Mouse (Mus musculus) kidney, adult 8-10 months (tissue): ENCODE results near the gene Hmgcl.
"Not testable (repeated sequence)": the region's sequence is repeated elsewhere in the genome, so short reads cannot be mapped to it uniquely, and the experiment has no call there.

ENCODE experiments used
- DNase-seq, 2 experiments: peaks; one replicate each; pipeline ENCODE4 v3.0.0; 2022

Hmgcl gene

DNA sequence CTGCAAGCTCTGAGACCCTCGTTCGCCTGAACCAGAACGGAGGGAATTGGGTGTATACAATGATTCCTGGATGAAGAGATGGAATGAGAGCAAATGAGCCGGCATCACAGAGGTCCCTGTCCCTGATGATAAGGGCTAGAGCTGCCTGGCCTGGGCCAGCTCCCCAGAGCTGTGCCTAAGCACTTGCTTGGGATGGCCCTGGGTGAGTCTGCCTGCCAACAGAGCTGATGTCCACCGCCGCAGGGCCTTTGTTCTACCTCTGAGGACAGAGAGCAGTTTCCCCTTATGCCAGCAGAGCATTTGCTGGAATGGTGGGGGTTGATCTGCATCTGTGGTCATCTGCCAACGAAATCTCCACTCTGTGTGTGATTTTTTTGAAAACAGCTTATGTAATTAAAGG, 15.9 kb downstream of the Hmgcl start:
- no peak for DNase-seq

- no peak for DNase-seq
Observed at GRCm38 (mm10) chr4:135962946-135963345, 16.7 kb downstream of the Hmgcl start.

- peak; percentile 94 for DNase-seq
Observed at GRCm38 (mm10) chr4:135963457-135964193, 17.4 kb downstream of the Hmgcl start, which contains the start of gene Gale. Gale (plus strand) TSS chr4:135963727.

DNA sequence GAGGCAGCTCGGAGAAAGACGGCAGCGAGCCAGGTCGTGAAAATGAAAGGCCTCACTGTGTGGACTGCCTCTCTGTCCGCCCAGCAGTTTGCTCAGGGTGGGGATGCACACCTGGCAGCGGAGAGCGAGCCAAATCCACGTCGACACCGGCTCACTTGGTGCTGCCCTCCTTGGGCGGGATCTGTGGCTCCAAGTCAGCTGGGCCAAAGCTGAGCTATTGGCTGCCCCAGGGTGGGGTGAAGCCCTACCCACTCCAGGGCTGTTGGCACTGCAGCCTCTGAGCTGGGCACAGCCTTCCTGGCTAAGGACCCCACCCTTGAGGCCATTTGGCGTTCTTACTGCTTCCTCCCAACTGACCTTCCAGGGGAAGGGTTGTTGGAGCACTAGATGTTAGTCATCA, 18.2 kb downstream of the Hmgcl start:
- peak; percentile 63 to 78 for DNase-seq

- DNase-seq, result no peak
Observed at GRCm38 (mm10) chr4:135965113-135965512, 18.9 kb downstream of the Hmgcl start.

- DNase-seq, result no peak
Observed at GRCm38 (mm10) chr4:135966283-135966682, 20.0 kb downstream of the Hmgcl start.

DNA sequence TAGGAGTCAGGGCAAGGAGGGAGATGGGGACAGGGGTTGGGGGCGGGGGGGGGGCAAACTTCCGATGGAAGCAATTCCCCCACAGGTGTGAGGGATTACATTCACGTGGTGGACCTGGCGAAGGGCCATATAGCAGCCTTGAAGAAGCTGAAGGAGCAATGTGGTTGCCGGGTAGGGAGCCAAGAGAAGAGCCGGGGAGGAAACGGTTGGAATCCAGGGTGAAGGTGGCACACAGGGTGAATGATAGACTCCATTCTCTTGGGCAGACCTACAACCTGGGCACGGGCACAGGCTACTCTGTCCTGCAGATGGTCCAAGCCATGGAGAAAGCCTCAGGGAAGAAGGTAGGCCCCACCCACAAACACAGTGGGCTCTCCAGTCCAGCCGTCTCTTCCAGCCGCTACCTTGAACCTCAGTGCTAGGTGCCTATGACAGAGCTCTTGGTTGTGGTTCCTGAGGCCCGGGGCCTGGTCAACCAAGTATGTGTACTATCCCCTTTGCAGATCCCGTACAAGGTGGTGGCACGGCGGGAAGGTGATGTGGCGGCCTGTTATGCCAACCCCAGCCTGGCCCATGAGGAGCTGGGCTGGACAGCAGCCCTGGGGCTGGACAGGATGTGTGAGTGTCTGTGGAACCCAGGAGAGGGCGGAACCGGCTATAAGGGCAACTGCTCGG, 21.0 kb downstream of the Hmgcl start:
- no peak for DNase-seq

DNA sequence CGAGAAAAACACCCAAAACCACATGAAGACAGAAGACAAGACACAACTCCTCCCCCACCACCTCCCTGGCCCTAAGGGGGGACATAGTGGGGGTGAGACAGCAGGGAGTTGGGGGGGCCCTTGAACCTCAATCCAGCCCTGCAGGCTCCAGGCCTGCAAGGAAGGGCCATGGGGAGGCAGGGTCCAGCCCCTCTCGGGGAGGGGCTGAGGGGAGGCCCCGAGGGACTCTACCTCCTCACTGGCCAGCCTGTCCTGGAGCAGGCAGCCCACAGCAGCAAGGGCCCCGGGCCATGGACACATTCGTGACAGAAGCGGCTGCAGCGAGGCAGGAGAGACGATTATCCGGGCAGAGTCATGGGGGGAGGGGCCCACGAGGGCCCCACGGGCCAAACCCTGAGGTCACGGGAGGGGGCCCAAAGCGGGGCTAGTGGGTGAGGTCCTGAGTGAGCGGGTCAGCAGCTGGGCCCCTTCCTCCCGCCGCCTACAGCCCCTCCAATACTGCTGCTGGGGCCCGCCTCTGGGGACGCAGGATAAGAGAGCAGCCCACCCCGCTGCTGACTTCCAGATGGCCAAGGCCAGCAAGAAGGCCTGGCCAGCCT, 22.1 kb downstream of the Hmgcl start:
- DNase-seq, result no peak

- DNase-seq, result peak in 1 of 2 experiments; percentile 2
Observed at GRCm38 (mm10) chr4:135969070-135969750, 23.0 kb downstream of the Hmgcl start.

- no peak for DNase-seq
Observed at GRCm38 (mm10) chr4:135970585-135970984, 24.3 kb downstream of the Hmgcl start.

GRCm38 (mm10) chr4:135971805-135972555, 25.7 kb downstream of the Hmgcl start:
- DNase-seq, result peak in 1 of 2 experiments; percentile 2

DNA sequence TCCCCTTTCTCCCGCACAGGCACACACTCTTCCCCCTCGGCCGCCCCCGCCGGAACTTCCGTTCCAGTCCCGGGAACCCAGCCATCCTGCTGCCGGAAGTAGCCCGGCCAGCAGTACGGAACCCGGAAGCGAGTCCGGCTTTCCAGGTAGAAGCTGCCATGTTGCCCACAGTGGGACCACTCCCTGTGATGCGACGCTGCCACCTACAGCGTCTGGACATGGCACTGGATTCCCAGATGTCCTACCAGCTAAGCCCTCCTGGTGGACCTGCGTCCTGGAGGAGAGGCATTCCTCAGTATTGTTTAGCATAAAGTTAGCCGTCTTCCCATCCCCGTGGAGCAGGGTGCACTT, 26.3 kb downstream of the Hmgcl start, which contains the start of gene Lypla2:
Gene Lypla2 (minus strand): TSS at position 71 of the 351 bp plus-strand sequence.
- DNase-seq, result peak; percentile 82 to 85

GRCm38 (mm10) chr4:135972911-135973811, 26.9 kb downstream of the Hmgcl start:
- peak in 1 of 2 experiments; percentile 3 for DNase-seq

DNA sequence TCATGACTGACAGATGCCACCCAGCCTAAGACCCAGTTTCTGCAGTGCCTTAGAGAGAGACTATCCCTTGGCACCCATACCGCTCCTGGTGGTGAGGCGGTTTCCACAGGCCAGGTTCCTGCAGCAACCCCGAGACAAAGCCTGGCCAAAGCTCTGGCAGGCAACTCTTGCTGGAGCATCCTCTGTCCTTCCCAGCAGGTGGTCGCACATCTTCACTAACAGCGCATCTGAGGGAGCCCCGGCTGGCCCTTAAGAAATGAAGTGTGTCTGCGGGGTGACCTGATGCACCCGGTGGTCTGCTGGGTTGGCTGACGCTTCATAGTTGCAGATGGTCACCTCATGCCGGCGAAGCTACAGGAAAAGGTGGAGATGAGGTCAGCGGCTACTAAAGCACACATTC, 29.9 kb downstream of the Hmgcl start:
- DNase-seq, result no peak

- not testable (repeated sequence) for DNase-seq
Observed at GRCm38 (mm10) chr4:135980223-135980622, 34.0 kb downstream of the Hmgcl start.

- no peak for DNase-seq
Observed at GRCm38 (mm10) chr4:135981524-135982063, 35.3 kb downstream of the Hmgcl start.

DNA sequence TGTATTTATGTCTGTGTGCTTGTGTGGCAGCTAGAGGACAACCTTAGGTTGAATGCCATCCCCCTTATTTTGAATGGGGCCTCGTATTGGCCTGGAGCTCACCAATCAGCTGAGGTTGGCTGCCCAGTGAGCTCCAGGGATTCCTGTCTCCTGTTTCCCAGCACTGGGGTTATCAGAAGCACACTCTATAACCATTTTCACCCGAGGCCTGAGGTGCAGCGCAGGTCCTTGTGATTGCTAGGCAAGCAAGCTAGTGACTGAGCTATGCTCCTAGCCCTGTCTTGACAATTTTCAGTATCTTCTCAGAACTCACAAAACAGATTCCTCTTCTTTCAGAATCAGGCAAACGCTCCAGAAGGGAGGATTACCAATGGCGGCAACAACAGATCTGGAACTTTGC, 38.3 kb downstream of the Hmgcl start:
- no peak for DNase-seq

- no peak for DNase-seq
Observed at GRCm38 (mm10) chr4:135985193-135985592, 38.9 kb downstream of the Hmgcl start.

GRCm38 (mm10) chr4:135985769-135986168, 39.5 kb downstream of the Hmgcl start:
- no peak for DNase-seq

GRCm38 (mm10) chr4:135986301-135986942, 40.2 kb downstream of the Hmgcl start:
- no peak for DNase-seq
